Mouse (Mus musculus): Measurements from ENCODE around the gene Olfr303. TPM values are rescaled to one million over a fixed set of nuclear protein-coding genes. Genes with fewer than 3 reads are reported as not detected.

Olfr303 gene
- not detected for polyA plus RNA-seq (2015; fragmentation: Illumina TruSeq; extraction: RNeasy Lipid Tissue Mini Kit (QIAGEN cat#74804); ENCODE audit: insufficient read depth, low read depth, low replicate concordance)

GRCm38 (mm10) chr7:86397689-86398088 lies at the start of gene Olfr303:
Gene Olfr303 (minus strand): TSS chr7:86397789.

GRCm38 (mm10) chr7:86403546-86403945 lies 6.0 kb upstream of the Olfr303 start, which contains the start of gene Olfr301:
Gene Olfr301 (plus strand): TSS chr7:86403846.

GRCm38 (mm10) chr7:86386558-86386957 lies 11.0 kb downstream of the Olfr303 start, which contains the start of gene Olfr304:
Gene Olfr304 (minus strand): TSS chr7:86386658.

GRCm38 (mm10) chr7:86366828-86367227 lies 30.8 kb downstream of the Olfr303 start, which contains the start of gene Olfr305:
Gene Olfr305 (minus strand): TSS chr7:86366928.

Other genes with a start within 250 kb of the Olfr303 start
- gene Vmn2r75, start 226.0 kb downstream of the Olfr303 start, polyA plus RNA-seq (2015; fragmentation: Illumina TruSeq; extraction: RNeasy Lipid Tissue Mini Kit (QIAGEN cat#74804); ENCODE audit: insufficient read depth, low read depth, low replicate concordance) = not detected
- not detected for gene Vmn2r76, start 151.5 kb downstream of the Olfr303 start, polyA plus RNA-seq (2015; fragmentation: Illumina TruSeq; extraction: RNeasy Lipid Tissue Mini Kit (QIAGEN cat#74804); ENCODE audit: insufficient read depth, low read depth, low replicate concordance)
- not detected for gene Olfr310, start 120.6 kb downstream of the Olfr303 start, polyA plus RNA-seq (2015; fragmentation: Illumina TruSeq; extraction: RNeasy Lipid Tissue Mini Kit (QIAGEN cat#74804); ENCODE audit: insufficient read depth, low read depth, low replicate concordance)
- gene Olfr309, start 84.1 kb downstream of the Olfr303 start, polyA plus RNA-seq (2015; fragmentation: Illumina TruSeq; extraction: RNeasy Lipid Tissue Mini Kit (QIAGEN cat#74804); ENCODE audit: insufficient read depth, low read depth, low replicate concordance) = not detected
- not detected for gene Olfr308, start 72.2 kb downstream of the Olfr303 start, polyA plus RNA-seq (2015; fragmentation: Illumina TruSeq; extraction: RNeasy Lipid Tissue Mini Kit (QIAGEN cat#74804); ENCODE audit: insufficient read depth, low read depth, low replicate concordance)
- not detected for gene Olfr307, start 60.2 kb downstream of the Olfr303 start, polyA plus RNA-seq (2015; fragmentation: Illumina TruSeq; extraction: RNeasy Lipid Tissue Mini Kit (QIAGEN cat#74804); ENCODE audit: insufficient read depth, low read depth, low replicate concordance)
- not detected for gene Olfr305, start 30.9 kb downstream of the Olfr303 start, polyA plus RNA-seq (2015; fragmentation: Illumina TruSeq; extraction: RNeasy Lipid Tissue Mini Kit (QIAGEN cat#74804); ENCODE audit: insufficient read depth, low read depth, low replicate concordance)
- gene Olfr304, start 11.1 kb downstream of the Olfr303 start, polyA plus RNA-seq (2015; fragmentation: Illumina TruSeq; extraction: RNeasy Lipid Tissue Mini Kit (QIAGEN cat#74804); ENCODE audit: insufficient read depth, low read depth, low replicate concordance) = not detected
- gene Olfr301, start 6.1 kb upstream of the Olfr303 start, polyA plus RNA-seq (2015; fragmentation: Illumina TruSeq; extraction: RNeasy Lipid Tissue Mini Kit (QIAGEN cat#74804); ENCODE audit: insufficient read depth, low read depth, low replicate concordance) = not detected
- gene Olfr299, start 62.1 kb upstream of the Olfr303 start, polyA plus RNA-seq (2015; fragmentation: Illumina TruSeq; extraction: RNeasy Lipid Tissue Mini Kit (QIAGEN cat#74804); ENCODE audit: insufficient read depth, low read depth, low replicate concordance) = not detected
- not detected for gene Olfr298, start 94.7 kb upstream of the Olfr303 start, polyA plus RNA-seq (2015; fragmentation: Illumina TruSeq; extraction: RNeasy Lipid Tissue Mini Kit (QIAGEN cat#74804); ENCODE audit: insufficient read depth, low read depth, low replicate concordance)
- gene Olfr297, start 122.2 kb upstream of the Olfr303 start, polyA plus RNA-seq (2015; fragmentation: Illumina TruSeq; extraction: RNeasy Lipid Tissue Mini Kit (QIAGEN cat#74804); ENCODE audit: insufficient read depth, low read depth, low replicate concordance) = not detected
- not detected for gene Olfr295, start 186.1 kb upstream of the Olfr303 start, polyA plus RNA-seq (2015; fragmentation: Illumina TruSeq; extraction: RNeasy Lipid Tissue Mini Kit (QIAGEN cat#74804); ENCODE audit: insufficient read depth, low read depth, low replicate concordance)
- gene Olfr294, start 218.9 kb upstream of the Olfr303 start, polyA plus RNA-seq (2015; fragmentation: Illumina TruSeq; extraction: RNeasy Lipid Tissue Mini Kit (QIAGEN cat#74804); ENCODE audit: insufficient read depth, low read depth, low replicate concordance) = not detected